Mouse (Mus musculus) right cerebral cortex, postnatal 14 days (tissue): Measurements from ENCODE around the gene H1foo.

Source experiments
- DNase-seq: peaks from one replicate; pipeline ENCODE4 v3.0.0; 2022

Gene H1foo

GRCm38 (mm10) chr6:115927292-115928242, 17.2 kb upstream of the H1foo start:
- no peak for DNase-seq

GRCm38 (mm10) chr6:115930018-115930417, 14.7 kb upstream of the H1foo start:
- DNase-seq, result no peak

DNA sequence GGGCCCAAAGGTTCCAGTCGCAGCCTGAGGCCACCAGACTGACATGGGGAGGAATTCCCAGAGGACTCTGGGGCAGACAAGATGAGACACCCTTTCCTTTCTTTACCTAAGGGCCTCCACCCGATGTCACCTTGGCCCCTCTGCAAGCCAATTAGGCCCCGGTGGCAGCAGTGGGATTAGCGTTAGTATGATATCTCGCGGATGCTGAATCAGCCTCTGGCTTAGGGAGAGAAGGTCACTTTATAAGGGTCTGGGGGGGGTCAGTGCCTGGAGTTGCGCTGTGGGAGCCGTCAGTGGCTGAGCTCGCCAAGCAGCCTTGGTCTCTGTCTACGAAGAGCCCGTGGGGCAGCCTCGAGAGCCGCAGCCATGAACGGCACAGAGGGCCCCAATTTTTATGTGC, 13.1 kb upstream of the H1foo start, which contains the start of gene Rho:
Gene Rho, plus strand, starts transcription at position 110 of the 400 bp plus-strand sequence.
- no peak for DNase-seq

DNA sequence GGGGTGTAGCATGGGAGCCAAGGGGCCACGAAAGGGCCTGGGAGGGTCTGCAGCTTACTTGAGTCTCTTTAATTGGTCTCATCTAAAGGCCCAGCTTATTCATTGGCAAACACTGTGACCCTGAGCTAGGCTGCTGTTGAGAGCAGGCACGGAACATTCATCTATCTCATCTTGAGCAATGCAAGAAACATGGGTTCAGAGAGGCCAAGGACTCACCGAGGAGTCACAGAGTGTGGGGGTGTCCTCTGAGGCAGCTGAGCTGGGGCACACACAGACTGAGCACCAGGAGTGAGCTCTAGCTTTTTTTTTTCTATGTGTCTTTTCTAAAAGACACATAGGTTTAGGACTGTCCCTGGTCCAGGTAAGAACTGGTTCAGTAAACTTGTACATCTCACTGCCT, 12.3 kb upstream of the H1foo start:
- DNase-seq, result no peak

DNA sequence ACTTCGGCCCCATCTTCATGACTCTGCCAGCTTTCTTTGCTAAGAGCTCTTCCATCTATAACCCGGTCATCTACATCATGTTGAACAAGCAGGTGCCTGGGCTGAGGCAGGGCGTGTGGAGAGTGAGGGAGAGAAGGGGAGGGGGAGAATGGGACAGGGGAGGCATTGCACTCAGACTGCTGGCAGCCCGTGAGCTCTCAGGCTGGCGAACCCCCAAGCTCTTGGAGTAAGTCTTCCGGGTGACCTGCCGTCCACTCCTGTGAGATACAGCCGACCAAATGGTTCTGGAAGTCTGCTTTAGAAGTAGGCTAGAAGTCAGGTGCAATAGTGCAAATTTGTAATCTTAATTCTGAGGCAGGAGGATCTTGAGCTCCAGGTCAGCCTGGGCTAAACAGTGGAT, 9.2 kb upstream of the H1foo start:
- no peak for DNase-seq

DNA sequence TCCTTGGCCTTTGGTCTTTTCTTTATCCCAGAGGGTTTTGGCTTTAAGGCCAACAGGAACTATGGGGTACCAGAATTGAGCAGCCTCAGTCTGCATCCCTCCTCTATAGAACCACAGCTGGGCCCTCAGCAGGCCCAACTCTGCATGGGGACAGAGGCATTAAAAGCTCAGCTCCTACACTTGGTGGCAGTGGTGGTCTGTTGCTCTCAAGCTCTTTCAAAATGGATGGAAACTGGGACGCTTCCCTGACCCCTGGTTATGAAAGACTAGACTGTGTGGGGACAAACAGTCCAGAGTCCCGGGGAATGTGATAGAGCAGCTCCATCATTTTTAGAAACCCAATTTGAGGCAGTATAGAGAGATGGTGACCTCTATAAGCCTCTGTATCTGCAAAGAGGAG, 6.7 kb upstream of the H1foo start:
- no peak for DNase-seq

DNA sequence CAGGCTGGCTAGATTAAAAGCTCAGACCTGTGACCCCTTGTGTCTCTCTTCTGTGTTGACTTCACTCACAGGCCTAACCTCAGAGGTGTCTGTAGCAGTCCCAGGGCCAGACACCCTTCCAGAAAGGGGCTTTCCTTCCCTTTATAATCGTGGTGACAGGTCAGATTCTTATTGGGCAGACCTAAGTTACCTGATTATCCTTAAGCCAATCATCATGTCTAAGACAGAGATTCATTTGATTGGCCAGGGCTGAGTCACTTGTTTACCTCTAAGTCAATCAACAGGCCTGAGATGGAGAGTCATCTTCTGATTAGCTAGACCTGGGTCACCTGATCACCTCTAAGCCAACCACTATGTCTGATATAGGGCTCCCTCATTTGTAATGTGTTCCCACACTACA, 5.9 kb upstream of the H1foo start:
- DNase-seq, result no peak

GRCm38 (mm10) chr6:115940603-115941002, 4.1 kb upstream of the H1foo start:
- DNase-seq, result no peak

DNA sequence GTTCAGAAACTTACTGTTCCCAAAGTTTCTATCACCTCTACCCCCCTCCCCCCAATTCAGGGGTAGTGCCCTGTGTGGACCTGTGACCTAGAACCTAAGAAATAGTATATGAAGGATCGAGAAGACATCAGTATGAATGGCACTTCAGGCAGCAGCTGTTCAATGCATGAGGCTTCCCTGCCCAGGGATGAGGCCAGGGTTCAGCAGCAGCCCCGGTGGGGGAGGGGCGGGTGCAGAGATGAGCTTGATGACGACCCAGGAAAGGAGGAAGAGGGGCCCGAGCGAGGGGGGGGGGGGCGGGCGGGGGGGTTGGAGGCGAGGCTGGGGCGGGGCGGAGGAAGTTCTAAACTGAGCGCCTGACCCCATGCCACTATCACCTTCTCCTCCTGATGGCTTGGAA, 3.6 kb upstream of the H1foo start:
- DNase-seq, result no peak

DNA sequence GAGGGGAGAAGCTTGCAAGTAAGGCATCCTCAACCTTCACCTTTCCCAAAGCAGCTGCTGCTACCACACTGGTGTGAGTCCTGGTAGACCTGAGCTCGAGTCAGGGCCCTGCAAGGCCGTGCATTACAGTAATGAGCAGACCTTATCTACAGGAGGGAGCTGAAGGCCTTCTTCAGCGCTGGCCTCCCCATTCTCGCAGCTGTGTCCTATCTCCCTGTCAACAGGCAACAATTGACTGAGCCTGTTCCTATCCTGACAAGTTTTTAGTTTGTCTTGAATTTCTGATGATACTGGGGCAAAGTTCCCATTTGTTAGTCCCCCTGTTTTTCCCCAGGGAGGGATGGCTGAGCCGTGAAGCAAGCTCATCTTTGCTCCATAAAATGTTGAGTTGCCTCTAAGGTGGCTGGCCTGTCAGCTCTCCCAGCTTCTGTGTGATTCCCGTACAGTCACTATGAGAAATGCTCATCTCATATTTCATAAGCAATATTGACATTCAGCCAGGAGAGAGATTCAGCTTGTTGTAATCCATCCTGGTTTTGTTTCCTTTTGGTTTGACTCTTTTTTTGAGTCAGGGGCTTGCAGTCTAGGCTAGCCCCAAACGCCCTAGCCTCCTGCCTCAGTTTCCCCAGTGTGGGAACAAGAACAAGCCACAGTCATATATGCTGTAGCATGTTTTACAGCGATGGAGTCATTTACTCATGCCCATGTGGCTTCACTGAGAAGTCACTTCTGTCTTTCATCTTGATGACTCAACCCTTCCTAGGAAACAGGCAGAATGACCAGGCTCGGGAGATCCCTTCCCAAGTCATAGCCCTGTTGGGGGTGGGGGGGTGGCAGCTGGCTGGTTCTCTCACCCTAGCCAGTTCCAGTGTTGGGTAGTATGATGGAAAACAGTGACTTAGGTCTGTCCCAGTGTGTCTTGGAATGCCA, 975 bp upstream of the H1foo start:
- no peak for DNase-seq

DNA sequence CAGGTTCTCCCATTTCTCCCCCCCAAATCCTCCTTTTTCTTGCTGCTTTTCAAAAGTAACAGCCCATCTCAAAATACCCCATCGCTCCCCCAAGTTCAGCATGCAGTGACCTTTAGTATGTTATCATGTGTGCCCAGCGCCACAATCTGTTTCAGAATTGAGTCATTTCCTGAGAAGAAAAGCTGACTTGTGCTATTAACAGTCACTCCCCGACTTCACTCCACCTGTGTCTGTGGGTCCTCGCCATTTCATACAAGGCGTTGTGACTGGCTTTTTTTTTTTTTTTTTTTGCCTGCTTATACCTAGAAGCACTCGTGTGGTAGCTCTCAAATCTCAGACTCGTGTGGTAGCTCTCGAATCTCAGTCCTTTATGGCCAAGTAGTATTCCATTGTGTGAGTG, 895 bp downstream of the H1foo start:
- no peak for DNase-seq

DNA sequence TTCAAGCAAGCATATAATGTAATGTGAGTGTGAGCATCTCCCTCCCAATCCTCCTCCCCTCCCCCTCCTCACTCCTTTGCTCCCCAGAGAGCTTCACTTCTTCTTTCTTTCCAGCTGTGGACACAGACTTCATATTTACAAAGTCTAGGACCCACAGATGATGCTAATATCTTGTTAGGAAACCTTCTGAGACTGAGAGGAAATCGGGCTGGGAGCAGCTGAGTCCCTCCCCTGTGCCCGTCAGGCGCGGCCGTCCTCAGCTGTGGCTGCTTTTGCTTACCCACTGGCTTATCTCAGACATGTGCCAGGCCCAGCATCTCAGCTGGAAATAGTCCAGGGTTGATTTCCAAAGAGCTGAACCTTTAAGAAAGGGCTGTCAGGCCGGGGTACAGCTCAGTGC, 1.7 kb downstream of the H1foo start:
- no peak for DNase-seq

DNA sequence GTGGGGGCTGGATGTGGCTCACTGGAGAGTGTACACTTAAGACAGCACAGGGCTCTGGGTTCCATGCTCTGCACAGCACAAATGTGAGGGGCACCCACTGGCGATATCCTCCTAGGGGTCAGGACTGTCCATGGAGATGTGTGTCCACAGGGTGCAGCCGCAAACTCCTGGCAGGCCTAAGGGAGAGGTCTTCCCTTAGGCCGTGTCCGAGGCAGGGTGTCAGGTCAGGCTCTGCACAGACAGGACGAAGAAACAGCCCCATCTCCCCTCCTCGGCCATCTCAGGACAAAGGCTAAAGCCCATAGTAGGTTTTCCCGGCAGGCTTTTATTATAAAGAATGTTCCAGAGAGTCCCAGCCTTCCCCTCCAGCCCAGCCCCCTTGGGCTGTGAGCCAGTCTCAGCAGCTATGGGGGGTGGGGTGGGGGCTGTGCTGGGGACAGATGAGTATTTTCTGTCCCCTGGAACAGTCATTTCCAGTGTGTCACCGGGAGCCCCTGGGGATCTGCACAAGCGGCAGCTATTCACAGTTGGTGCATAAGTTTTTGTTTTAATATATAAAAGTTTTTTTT, 9.9 kb downstream of the H1foo start:
- DNase-seq, result no peak

DNA sequence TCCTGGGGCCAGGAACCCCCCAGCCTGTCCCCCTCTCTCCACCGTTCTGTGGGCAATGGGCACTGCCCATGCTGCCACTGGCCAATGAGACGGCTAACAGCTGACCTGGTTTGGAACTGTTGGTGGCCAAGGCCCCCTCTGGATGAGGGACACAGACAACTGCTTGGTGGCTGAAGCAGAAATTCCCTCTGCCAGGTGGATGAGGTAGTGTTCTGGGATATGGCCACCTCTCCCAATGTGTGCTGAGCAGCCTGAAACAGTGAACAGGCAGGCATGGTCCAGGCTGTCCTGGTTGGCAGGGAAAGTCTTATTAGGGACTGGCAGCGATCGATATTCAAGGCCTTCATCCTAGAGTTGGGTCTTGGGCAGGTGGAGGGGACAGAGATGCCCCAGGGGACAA, 10.4 kb downstream of the H1foo start:
- DNase-seq, result no peak

DNA sequence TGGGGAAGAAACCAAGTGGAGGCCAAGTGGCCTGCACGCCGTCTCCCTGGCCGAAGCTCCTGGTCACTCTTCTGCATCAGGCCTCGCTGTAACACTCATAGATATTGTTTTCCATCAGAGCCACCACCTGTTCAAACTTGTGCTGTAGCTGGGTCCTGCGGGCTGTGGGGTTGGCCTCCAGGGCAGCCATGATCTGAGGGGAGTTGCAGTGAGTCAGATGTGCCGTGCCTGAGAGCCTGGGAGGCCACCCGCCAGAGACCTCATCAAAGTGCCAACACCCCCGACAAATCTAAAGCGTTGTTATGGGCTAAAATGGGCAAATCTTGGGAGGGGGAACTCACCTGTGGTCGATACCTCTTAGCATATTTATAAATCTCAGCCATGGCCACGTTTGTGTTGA, 10.9 kb downstream of the H1foo start:
- DNase-seq, result no peak

DNA sequence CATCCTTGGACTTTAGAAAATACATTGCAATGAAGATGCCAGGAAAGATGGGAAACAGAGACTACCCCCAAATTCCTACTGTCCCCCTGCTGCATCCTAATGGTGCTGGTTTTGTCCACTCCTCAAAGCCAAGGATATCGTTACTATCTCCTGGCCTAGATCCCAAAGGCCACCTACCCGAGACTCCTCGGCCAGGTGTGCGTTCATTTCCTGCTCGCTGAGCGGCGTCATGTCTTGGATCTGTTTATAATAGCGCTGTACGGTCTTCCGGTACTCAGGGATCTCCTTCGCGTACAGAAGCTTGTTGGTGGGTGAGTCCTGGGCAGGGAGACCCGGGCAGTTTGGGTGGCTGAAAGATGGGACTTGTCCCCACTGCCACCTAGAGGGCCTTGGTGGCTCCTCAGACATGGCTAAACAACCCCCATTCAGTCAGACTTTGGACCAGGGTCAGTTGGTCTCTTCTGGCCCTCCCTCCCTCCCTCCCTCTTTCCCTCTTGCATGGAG, 11.7 kb downstream of the H1foo start:
- DNase-seq, result no peak

DNA sequence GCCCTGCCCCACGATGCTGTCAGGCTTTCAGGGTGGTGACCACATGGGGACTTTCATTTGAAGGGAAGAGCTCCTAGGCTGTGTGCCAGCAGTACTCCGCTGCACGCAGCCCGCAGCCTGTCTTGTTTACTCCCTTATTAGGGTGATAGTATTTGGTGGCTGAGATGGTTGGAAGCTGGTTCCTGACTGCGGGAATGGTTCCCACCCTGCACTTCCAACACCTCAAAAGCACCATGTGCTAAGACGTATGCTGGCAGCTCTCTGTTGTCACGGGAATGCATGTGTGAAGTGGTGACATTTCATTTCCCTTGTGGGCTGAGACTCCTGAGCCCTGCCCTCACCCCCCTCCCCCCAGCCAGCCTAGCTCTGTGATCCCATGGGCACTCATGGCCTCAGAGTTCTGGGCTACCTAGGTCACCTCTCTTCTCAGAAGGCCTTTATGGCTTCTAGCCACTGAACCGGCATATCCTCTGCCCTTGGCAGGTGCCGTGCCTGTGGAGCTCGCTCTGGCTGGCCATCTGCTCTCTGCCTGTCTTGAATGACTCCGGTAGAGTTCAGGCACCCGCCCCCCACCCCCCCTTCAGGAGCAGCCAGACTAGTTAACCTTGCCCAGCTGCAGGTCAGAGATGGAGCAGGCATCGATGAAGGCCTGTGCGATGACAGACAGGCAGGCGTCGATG, 12.3 kb downstream of the H1foo start:
- no peak for DNase-seq

DNA sequence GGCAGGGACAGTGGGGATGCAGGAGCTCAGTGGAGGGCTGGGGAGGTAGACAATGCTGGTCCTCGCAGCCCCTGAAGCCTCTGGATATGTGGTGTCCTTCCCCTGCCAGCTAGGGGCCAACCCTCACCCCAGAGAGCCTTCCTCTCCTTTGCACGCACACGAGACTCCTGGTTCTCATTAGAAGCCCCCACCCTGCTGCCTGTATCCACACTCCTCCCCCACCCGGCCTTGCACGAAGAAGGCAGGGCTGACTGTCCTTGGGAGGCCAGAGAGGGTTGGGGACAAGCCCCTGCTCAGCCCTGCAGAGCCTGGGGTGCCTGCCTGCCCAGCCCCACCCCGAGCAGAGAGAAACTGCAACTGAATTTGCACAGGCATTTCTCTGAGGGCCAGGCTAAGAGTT, 12.9 kb downstream of the H1foo start:
- no peak for DNase-seq

DNA sequence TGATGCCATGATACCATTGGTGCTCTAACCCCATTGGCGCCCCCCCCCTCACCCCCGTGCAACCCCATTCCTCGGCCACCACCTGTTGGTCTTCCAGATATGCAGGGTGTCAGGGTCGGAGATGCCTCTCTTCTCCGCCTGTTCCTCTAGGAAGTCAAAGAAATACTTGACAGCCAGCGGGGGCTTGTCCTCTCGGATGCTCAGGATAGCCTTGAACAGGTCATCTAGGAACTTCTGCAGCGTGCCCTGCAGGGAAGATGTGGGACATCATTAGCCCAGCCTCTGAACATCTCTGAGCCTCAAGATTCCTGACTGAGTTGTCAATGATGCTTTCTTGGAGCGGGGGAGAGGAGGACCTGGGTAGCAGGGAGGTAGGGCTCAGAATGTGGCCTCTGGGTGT, 13.7 kb downstream of the H1foo start:
- DNase-seq, result no peak

- DNase-seq, result no peak
Measured at GRCm38 (mm10) chr6:115959151-115959691, 14.5 kb downstream of the H1foo start.

DNA sequence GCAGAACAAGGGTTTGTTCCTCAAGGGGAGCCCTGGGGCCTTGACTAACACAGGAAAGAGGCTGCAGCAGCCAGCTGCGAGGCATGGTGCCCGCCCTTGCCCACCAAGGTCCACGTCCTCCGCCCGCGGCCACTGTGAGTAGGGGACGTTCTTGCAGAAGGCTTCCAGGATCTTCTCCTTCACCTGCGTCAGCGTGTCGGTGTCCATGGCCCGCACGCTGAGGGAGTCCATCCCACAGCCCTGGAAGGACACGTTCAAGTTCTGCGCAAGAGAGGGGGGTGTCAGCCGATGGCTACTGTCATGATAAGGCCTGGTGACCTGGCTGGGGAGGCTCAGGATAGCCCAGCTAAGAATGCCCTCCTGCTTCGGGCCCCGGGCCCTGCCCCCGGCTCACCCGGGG, 15.6 kb downstream of the H1foo start:
- no peak for DNase-seq

DNA sequence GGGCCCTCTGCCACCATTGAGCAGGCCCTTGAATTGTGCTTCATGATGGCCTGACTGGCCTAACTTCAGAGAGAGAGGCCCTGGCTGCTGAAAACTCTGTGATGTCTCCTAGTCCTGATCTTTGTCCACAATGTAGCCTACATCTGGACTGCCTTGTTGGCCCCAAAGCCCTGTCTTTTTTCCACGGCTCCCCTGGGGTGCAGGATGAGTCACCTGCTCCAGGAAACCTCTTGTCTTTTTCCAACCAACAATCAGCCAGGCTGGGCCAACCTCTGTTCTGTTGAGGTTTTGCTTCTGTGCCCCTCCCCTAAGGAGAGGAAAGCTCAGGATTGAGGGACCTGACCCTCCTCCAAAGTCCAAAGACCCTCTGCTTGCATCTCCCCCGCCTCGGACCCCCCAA, 17.0 kb downstream of the H1foo start:
- DNase-seq, result no peak
